Mouse (Mus musculus) cortical plate, adult 2 months (tissue): ENCODE measurements around the gene Lmntd2. TPM values are rescaled to one million over a fixed set of nuclear protein-coding genes. Genes with fewer than 3 reads are reported as not detected.
"Not testable (repeated sequence)": the region's sequence is repeated elsewhere in the genome, so short reads cannot be mapped to it uniquely, and the experiment has no call there.

ENCODE experiments used
- H3K27ac ChIP-seq: fragments of 200-500 bp; 2 replicates; pipeline ENCODE4 v1.5.1; 2012; ENCODE audit warnings: low read length, control low read depth, inconsistent platforms; ENCODE audit not compliant: insufficient read depth
- H3K4me1 ChIP-seq: fragments of 200-500 bp; 2 replicates; pipeline ENCODE4 v1.6.1; 2011; ENCODE audit warnings: low read length; ENCODE audit not compliant: control insufficient read depth, insufficient read depth
- H3K4me3 ChIP-seq: fragments of 200-500 bp; 2 replicates; pipeline ENCODE4 v1.5.1; 2011; ENCODE audit warnings: mild to moderate bottlenecking, low read length, control low read depth; ENCODE audit not compliant: insufficient read depth
- CTCF ChIP-seq: fragments of 200-500 bp; IDR thresholded peaks from 2 replicates; pipeline ENCODE4 v1.5.1; 2011; ENCODE audit warnings: mild to moderate bottlenecking, control low read depth, low read length; ENCODE audit not compliant: insufficient read depth; ENCODE audit errors: extremely low read depth
- POLR2A ChIP-seq: fragments of 200-500 bp; IDR thresholded peaks from 2 replicates; pipeline ENCODE4 v1.6.1; 2011; ENCODE audit warnings: mild to moderate bottlenecking, low read length, control low read depth; ENCODE audit not compliant: insufficient read depth; ENCODE audit errors: extremely low read depth
- polyA plus RNA-seq: library from polyadenylated mRNA; depleted of rRNA; stranded (reverse); fragments of >200 nt; gene quantifications from 2 replicates; pipeline ENCODE4 v1.2.3, GENCODE M21; 2012; rRNA removed

Gene Lmntd2
- 0.17 and 0.27 TPM in 2 replicates for polyA plus RNA-seq

GRCm38 (mm10) chr7:141213605-141214235, at the start of gene Lmntd2:
Gene Lmntd2 (minus strand): TSS chr7:141214080.
- no peak within 1 kb of the TSS for H3K4me3 ChIP-seq
- TF ChIP-seq POLR2A (no peak), CTCF (no peak)
- H3K27ac ChIP-seq = no peak within 1 kb of the TSS
- H3K4me1 ChIP-seq = no peaks in the 10 kb centered on the region; the same call in 1 of the 2 replicates

- TF ChIP-seq CTCF = no peak
- TF ChIP-seq POLR2A = no peak
- no peaks in the 10 kb centered on the region for H3K4me1 ChIP-seq
- no peak overlapping the region for H3K4me3 ChIP-seq
- H3K27ac ChIP-seq = no peak overlapping the region
Measured at GRCm38 (mm10) chr7:141263640-141264039, 49.8 kb upstream of the Lmntd2 start.

GRCm38 (mm10) chr7:141261480-141261879, 47.6 kb upstream of the Lmntd2 start:
- H3K4me1 ChIP-seq = no peaks in the 10 kb centered on the region
- TF ChIP-seq CTCF (no peak), POLR2A (no peak)

GRCm38 (mm10) chr7:141256159-141256558, 42.3 kb upstream of the Lmntd2 start:
- TF ChIP-seq CTCF (no peak), POLR2A (no peak)
- H3K27ac ChIP-seq = no peak overlapping the region
- no peaks in the 10 kb centered on the region for H3K4me1 ChIP-seq
- H3K4me3 ChIP-seq = no peak overlapping the region

More at GRCm38 (mm10) chr7:141261480-141261879, 47.6 kb upstream of the Lmntd2 start:
- Histone ChIP-seq H3K27ac (no peak overlapping the region), H3K4me3 (no peak overlapping the region)

- not testable (repeated sequence) for H3K4me3 ChIP-seq, H3K4me1 ChIP-seq, H3K27ac ChIP-seq
Measured at GRCm38 (mm10) chr7:141250486-141250885, 36.6 kb upstream of the Lmntd2 start.

GRCm38 (mm10) chr7:141231551-141231950, 17.7 kb upstream of the Lmntd2 start:
- Histone ChIP-seq H3K4me3 (no peak overlapping the region), H3K4me1 (peaks cover 6% of the 10 kb centered on the region; the same call in 1 of the 2 replicates), H3K27ac (no peak overlapping the region)
- no peak for TF ChIP-seq POLR2A
- TF ChIP-seq CTCF = no peak

GRCm38 (mm10) chr7:141231111-141231510, 17.2 kb upstream of the Lmntd2 start:
- TF ChIP-seq POLR2A (no peak), CTCF (no peak)
- H3K4me3 ChIP-seq = no peak overlapping the region
- peaks cover 6% of the 10 kb centered on the region; the same call in 1 of the 2 replicates for H3K4me1 ChIP-seq
- H3K27ac ChIP-seq = no peak overlapping the region

- no peak overlapping the region for H3K4me3 ChIP-seq
Measured at GRCm38 (mm10) chr7:141230570-141230969, 16.7 kb upstream of the Lmntd2 start.

GRCm38 (mm10) chr7:141229702-141230101, 15.8 kb upstream of the Lmntd2 start:
- H3K27ac ChIP-seq = no peak overlapping the region
- H3K4me1 ChIP-seq = peaks cover 6% of the 10 kb centered on the region; the same call in 1 of the 2 replicates
- TF ChIP-seq CTCF (no peak), POLR2A (no peak)
- H3K4me3 ChIP-seq = peak overlapping the region; percentile 53

More at GRCm38 (mm10) chr7:141230570-141230969, 16.7 kb upstream of the Lmntd2 start:
- no peak overlapping the region for H3K27ac ChIP-seq
- TF ChIP-seq POLR2A = no peak
- TF ChIP-seq CTCF = no peak
- H3K4me1 ChIP-seq = peaks cover 6% of the 10 kb centered on the region; the same call in 1 of the 2 replicates
